Mouse (Mus musculus) small intestine, adult 2 months (tissue): ENCODE data around the gene Slc8a1.

ENCODE experiments used
- CTCF ChIP-seq: fragments of 200-500 bp; IDR thresholded peaks from 2 replicates; pipeline ENCODE4 v1.5.1; 2012; ENCODE audit warnings: low read depth, mild to moderate bottlenecking, control low read depth, inconsistent platforms, low read length, moderate library complexity, mixed read lengths; ENCODE audit not compliant: insufficient replicate concordance, insufficient read length; ENCODE audit errors: extremely low read depth
- POLR2A ChIP-seq: fragments of 200-500 bp; IDR thresholded peaks from 2 replicates; pipeline ENCODE4 v1.6.1; 2012; ENCODE audit warnings: low read depth, mild to moderate bottlenecking, control low read depth, inconsistent platforms, low read length, moderate library complexity

DNA sequence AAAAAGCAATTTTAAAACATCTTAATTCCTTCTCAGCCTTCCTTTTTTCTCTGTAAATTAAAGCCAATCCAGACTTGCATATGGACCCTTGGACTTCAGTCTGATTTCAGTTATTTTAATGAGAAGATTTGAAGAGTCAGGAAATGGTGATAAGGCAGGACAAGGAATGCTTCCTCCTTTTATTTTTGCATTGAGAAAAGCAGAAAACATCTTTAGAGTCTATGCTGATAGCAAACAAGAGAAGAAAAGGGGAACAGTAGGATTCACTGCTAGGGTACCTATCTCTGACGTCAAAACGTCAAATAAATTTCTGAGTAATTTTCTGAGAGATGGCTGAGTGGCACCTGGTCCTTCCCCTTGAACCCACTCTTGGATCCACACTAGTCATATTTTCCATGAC, 139.1 kb downstream of the Slc8a1 start:
- TF ChIP-seq POLR2A (no peak), CTCF (no peak)
